Mouse (Mus musculus): ENCODE measurements at regions not wholly inside any gene's neighbourhood (a gene's known extent, or its start where the extent isn't known, plus 50 kb on each side); places are given as distances from the start of the nearest gene placed in this dataset.
"Not testable (repeated sequence)": the region's sequence is repeated elsewhere in the genome, so short reads cannot be mapped to it uniquely, and the experiment has no call there.

DNA sequence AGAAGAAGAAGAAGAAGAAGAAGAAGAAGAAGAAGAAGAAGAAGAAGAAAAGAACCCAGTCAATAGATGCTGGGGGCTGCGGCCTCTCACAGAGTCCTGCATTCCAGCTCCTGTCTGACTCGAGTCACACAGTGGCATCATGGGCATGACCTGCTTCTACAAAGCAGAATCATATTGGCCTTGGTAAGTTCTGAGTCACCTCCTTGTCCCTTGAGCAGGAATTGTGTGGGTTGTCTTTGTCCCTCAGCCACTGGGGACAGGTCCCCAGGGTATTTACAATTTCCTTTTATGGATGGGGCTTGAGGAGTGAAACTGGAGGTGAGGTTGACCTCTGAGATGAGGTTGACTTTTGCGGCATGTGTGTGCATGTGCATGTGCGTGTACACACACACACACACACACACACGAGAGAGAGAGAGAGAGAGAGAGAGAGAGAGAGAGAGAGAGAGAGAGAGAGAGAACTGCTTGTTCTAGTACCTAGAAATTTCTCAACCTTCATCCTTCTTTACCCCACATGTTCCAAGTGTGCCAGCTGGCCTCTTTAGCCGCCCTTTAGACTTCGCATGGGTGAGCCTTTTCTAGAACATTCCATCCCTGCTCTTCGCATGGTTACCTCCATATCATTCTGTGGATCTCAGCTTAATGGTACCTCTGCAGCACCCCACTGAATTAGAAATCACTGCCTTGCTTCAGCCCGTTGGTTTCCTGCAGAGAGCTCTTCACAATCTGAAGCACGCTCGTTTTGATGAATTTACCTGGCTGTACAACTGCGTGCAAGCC, 283.2 kb downstream of the 4933412E24Rik start:
- Histone ChIP-seq H3K9me3 (replicated peaks) (no peaks in the 10 kb centered on the region), H3K27me3 (replicated peaks) (no peaks in the 10 kb centered on the region), H3K4me2 (no peak overlapping the region), H3K27ac (ENCODE audit: poor library complexity, severe bottlenecking) (no peak overlapping the region), H3K4me1 (replicated peaks) (no peaks in the 10 kb centered on the region; the same call in 1 of the 2 replicates), H3K36me3 (no peaks in the 10 kb centered on the region), H3K9ac (no peak overlapping the region), H3K4me3 (no peak overlapping the region)
- 73% methylated on average over 12 of the region's 12 CpGs for WGBS
- ATAC-seq (ENCODE audit: insufficient number of reproducible peaks, low FRiP score) = no peak

DNA sequence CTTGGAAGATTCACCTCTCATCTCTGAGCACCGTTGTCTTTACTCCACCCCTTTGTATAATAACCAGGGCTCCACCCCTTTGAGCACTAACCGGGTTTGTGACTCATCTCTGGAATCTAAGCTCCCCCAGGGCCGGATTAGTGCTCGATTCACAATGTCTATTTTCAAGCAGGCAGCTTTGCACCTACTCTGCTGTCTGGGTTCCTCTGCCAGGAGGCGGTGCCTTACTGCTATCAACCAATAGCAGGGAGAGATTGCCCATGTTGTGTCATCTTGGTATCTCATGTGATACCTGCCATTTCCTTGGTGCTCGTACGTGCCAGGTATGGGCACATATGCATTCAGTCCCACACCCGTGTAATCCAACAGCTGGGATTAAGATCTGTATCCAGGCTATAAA, 285.3 kb downstream of the 4933412E24Rik start:
- ATAC-seq (ENCODE audit: insufficient number of reproducible peaks, low FRiP score) = no peak
- WGBS = 78% methylated on average over 8 of the region's 8 CpGs

DNA sequence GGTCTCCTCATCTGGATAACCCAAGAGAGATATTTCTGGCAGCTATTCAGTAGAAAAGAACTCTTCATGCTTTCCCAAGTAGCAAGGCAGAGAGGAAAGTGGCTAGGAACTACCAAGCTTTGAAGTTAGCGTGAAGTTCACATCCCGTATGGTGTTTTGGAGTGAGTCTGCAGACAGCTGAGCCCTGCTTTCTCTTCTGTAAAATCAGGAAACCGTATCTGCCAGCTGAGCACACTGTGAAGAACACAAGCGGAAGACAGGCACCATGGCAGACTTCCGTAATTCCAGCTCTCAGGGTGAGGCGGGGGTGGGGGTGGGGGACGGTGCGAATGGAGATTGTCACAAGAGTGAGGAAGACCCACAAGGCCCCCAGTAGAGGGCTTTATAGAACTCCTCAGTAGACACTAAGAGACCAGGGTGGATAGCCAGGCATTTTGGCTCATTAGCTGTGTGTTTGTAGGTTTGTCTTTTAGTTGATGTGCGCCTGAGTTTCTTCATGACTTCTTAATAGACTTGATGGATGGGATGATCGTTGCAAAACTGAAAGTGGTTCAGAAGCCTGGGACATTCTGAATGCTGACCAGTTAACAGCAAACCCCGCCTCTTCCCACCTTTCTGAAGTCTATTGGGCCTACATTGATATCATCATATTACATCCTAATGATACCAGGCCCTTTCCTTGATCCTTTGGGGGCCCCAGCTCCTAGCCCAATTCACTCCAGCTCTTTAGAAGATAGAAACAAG, 287.4 kb downstream of the 4933412E24Rik start:
- no peak overlapping the region for H3K27ac ChIP-seq (ENCODE audit: poor library complexity, severe bottlenecking)
- H3K9ac ChIP-seq = no peak overlapping the region
- no peak overlapping the region for H3K4me2 ChIP-seq
- 67% methylated on average over 11 of the region's 11 CpGs for WGBS
- peaks cover 3% of the 10 kb centered on the region; the same call in 1 of the 2 replicates for H3K4me1 ChIP-seq (replicated peaks)
- H3K4me3 ChIP-seq = no peak overlapping the region
- H3K36me3 ChIP-seq = no peaks in the 10 kb centered on the region
- H3K9me3 ChIP-seq (replicated peaks) = no peaks in the 10 kb centered on the region
- no peak for ATAC-seq (ENCODE audit: insufficient number of reproducible peaks, low FRiP score)
- H3K27me3 ChIP-seq (replicated peaks) = no peaks in the 10 kb centered on the region

More for the DNA sequence above, 285.3 kb downstream of the 4933412E24Rik start:
- Histone ChIP-seq H3K27ac (ENCODE audit: poor library complexity, severe bottlenecking) (no peak overlapping the region), H3K4me1 (replicated peaks) (peaks cover 3% of the 10 kb centered on the region; the same call in 1 of the 2 replicates), H3K9me3 (replicated peaks) (no peaks in the 10 kb centered on the region), H3K27me3 (replicated peaks) (no peaks in the 10 kb centered on the region), H3K4me3 (no peak overlapping the region), H3K36me3 (no peaks in the 10 kb centered on the region), H3K4me2 (no peak overlapping the region), H3K9ac (no peak overlapping the region)

DNA sequence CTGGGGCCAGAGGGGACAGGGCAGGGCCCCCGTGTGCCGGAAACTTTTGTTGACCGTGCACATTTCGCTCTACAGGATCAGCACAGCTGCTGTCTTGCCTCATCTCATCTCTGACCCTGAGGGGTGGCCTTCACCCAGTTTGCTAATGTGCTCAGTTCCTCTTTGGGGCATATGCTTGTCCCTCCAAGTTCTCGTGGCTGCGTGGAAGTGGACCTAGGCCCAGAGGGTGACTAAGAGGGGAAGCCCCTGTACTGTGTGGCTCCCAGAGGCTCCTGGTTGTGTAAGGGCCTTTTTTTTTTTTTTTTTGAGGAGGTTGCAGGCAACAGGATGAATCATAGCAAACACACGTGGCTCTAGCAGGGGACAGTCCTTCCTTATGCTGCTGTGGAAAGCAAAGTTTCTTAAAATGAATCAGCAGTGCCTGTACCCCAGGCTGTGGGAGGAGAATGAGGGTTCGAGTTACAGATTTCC, 288.2 kb downstream of the 4933412E24Rik start:
- Histone ChIP-seq H3K36me3 (no peaks in the 10 kb centered on the region), H3K9ac (no peak overlapping the region), H3K27ac (ENCODE audit: poor library complexity, severe bottlenecking) (no peak overlapping the region), H3K9me3 (replicated peaks) (no peaks in the 10 kb centered on the region), H3K27me3 (replicated peaks) (no peaks in the 10 kb centered on the region), H3K4me3 (no peak overlapping the region), H3K4me2 (no peak overlapping the region), H3K4me1 (replicated peaks) (peaks cover 3% of the 10 kb centered on the region; the same call in 1 of the 2 replicates)
- WGBS = 63% methylated on average over 8 of the region's 8 CpGs
- 0 out of 2 replicates have a peak, but pooled peaks have one; percentile 15 for ATAC-seq (ENCODE audit: insufficient number of reproducible peaks, low FRiP score)

DNA sequence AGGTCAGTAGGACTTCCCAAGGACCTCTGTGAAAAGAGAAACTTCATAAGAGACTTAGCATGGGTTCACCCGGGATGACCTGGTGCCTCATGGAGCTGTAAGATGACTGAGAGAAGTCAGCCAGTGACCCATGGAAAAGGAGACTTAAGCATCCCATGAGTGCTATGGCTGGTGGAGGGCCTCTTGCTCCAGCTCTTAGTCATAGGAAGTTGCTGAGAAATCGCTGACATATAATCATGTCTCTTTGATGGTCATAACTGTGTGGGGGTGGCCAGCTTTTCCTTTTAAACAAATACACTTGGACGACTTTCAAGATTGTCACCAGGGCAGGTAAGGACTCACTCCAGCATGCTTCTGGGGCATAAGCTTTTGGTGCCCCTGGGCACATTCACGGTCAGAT, 290.5 kb downstream of the 4933412E24Rik start:
- H3K27me3 ChIP-seq (replicated peaks) = no peaks in the 10 kb centered on the region

DNA sequence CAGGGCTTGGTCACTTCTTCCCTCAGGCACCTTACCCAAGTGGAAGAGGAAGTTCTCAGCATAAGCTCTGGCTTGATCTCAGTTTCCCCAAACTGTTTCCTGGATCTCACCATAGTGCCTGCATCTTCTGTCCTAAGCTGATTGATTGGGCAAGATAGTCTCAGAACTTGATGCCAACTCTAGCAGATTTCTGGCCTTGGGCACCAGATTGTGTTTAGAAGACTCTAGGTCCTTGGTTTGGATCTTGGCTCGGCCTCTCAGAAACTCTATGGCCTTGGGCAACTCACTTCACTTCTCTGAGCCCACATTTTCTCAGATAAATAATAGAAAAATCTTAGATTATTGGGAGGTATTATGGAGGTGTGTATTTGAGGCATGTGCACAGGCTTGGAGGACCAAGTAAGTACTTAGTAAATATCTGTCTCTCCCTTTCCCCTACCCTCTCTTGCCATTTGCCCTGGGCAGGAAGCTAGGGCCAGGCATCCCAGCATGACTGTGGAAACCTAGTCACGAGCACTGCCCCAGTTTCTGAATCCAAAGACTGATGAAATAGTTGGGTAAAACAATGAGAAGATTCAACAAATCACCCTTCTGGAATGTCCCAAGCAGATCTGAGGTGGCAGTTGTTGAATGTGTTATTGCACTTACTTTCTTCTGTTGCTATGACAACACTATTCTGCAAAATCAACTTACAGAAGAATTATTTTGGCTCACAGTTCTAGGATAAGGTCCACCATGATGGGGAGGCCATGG, 293.6 kb downstream of the 4933412E24Rik start:
- no peak for ATAC-seq (ENCODE audit: insufficient number of reproducible peaks, low FRiP score)
- Histone ChIP-seq H3K27ac (ENCODE audit: poor library complexity, severe bottlenecking) (no peak overlapping the region), H3K9me3 (replicated peaks) (no peaks in the 10 kb centered on the region), H3K4me3 (no peak overlapping the region), H3K9ac (no peak overlapping the region), H3K36me3 (no peaks in the 10 kb centered on the region), H3K27me3 (replicated peaks) (no peaks in the 10 kb centered on the region), H3K4me2 (no peak overlapping the region), H3K4me1 (replicated peaks) (no peaks in the 10 kb centered on the region)
- 80% methylated on average over 2 of the region's 2 CpGs for WGBS

More for the DNA sequence above, 290.5 kb downstream of the 4933412E24Rik start:
- H3K4me1 ChIP-seq (replicated peaks) = peaks cover 3% of the 10 kb centered on the region; the same call in 1 of the 2 replicates
- no peak overlapping the region for H3K27ac ChIP-seq (ENCODE audit: poor library complexity, severe bottlenecking)
- H3K4me3 ChIP-seq = no peak overlapping the region
- H3K36me3 ChIP-seq = no peaks in the 10 kb centered on the region
- no peak for ATAC-seq (ENCODE audit: insufficient number of reproducible peaks, low FRiP score)
- WGBS = 79% methylated on average over 4 of the region's 4 CpGs
- no peak overlapping the region for H3K9ac ChIP-seq
- no peak overlapping the region for H3K4me2 ChIP-seq
- no peaks in the 10 kb centered on the region for H3K9me3 ChIP-seq (replicated peaks)

DNA sequence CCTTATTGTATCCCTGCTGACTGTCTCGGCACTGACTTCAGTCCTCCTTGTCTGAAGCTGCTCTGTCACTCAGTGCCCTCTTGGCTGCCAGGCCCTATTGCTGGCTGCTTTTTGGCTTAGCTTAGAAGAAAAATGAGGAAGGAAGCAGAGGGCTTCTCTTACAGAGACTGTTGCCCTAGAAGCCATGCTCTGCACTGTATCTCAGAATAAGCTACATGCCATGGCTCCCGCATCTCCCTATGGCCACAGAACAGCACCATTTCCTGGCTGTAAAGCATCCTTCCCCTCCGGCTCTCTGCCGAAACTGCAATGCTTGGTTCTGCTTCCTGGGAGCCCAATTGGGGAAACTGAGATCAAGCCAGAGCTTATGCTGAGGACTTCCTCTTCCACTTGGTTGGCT, 295.0 kb downstream of the 4933412E24Rik start:
- Histone ChIP-seq H3K36me3 (no peaks in the 10 kb centered on the region), H3K4me2 (no peak overlapping the region), H3K27ac (ENCODE audit: poor library complexity, severe bottlenecking) (no peak overlapping the region), H3K9me3 (replicated peaks) (no peaks in the 10 kb centered on the region), H3K4me1 (replicated peaks) (no peaks in the 10 kb centered on the region), H3K9ac (no peak overlapping the region), H3K27me3 (replicated peaks) (no peaks in the 10 kb centered on the region), H3K4me3 (no peak overlapping the region)
- 69% methylated on average over 4 of the region's 4 CpGs for WGBS
- no peak for ATAC-seq (ENCODE audit: insufficient number of reproducible peaks, low FRiP score)

DNA sequence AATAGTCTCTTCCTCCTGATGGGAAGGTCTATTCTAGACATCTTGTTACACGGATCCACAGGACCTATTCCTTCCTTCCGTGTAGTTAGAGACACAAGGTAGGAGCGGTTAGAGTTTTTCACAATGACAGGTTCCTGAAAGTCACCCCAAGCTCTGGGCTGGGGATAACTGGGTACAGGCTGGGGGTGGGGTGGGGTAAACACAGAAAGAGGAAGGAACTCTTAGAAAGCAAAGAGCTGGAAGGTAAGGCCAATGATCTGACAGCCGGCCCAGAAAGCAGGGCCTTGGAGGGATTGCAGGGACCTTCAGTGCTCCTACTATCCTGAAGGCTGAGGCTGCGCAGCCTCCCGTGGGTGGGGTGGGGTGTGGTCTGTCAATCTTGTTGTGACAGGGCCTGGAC, 295.4 kb downstream of the 4933412E24Rik start:
- no peak overlapping the region for H3K9ac ChIP-seq
- no peak overlapping the region for H3K4me2 ChIP-seq
- no peak overlapping the region for H3K4me3 ChIP-seq
- WGBS = 74% methylated on average over 6 of the region's 6 CpGs
- no peak for ATAC-seq (ENCODE audit: insufficient number of reproducible peaks, low FRiP score)
- H3K27me3 ChIP-seq (replicated peaks) = no peaks in the 10 kb centered on the region
- H3K4me1 ChIP-seq (replicated peaks) = no peaks in the 10 kb centered on the region
- no peaks in the 10 kb centered on the region for H3K9me3 ChIP-seq (replicated peaks)
- H3K27ac ChIP-seq (ENCODE audit: poor library complexity, severe bottlenecking) = no peak overlapping the region
- no peaks in the 10 kb centered on the region for H3K36me3 ChIP-seq

DNA sequence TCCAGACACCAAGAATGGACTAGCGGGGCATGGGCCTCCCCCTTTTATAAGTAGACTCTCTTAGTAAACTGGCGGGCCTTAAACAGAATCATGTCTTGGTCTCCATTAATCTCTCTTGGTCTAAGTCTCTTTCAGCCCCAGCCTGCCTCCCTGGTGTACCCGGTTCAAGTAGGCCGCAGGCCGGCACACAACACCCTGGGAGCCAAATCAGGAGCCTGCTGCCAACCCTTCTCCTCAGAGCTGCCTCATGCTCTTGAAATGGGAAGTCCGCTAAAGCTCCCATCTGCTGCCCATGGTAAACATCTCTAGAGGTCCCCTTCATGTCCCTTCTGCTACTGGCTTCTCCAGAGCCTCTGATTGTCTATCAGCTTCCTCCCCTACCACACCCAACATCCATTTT, 296.3 kb downstream of the 4933412E24Rik start:
- no peak overlapping the region for H3K27ac ChIP-seq (ENCODE audit: poor library complexity, severe bottlenecking)
- no peaks in the 10 kb centered on the region for H3K36me3 ChIP-seq
- no peaks in the 10 kb centered on the region for H3K27me3 ChIP-seq (replicated peaks)
- no peaks in the 10 kb centered on the region for H3K4me1 ChIP-seq (replicated peaks)
- no peaks in the 10 kb centered on the region for H3K9me3 ChIP-seq (replicated peaks)
- WGBS = 84% methylated on average over 6 of the region's 6 CpGs
- H3K4me3 ChIP-seq = no peak overlapping the region
- no peak overlapping the region for H3K9ac ChIP-seq
- H3K4me2 ChIP-seq = no peak overlapping the region
- no peak for ATAC-seq (ENCODE audit: insufficient number of reproducible peaks, low FRiP score)

DNA sequence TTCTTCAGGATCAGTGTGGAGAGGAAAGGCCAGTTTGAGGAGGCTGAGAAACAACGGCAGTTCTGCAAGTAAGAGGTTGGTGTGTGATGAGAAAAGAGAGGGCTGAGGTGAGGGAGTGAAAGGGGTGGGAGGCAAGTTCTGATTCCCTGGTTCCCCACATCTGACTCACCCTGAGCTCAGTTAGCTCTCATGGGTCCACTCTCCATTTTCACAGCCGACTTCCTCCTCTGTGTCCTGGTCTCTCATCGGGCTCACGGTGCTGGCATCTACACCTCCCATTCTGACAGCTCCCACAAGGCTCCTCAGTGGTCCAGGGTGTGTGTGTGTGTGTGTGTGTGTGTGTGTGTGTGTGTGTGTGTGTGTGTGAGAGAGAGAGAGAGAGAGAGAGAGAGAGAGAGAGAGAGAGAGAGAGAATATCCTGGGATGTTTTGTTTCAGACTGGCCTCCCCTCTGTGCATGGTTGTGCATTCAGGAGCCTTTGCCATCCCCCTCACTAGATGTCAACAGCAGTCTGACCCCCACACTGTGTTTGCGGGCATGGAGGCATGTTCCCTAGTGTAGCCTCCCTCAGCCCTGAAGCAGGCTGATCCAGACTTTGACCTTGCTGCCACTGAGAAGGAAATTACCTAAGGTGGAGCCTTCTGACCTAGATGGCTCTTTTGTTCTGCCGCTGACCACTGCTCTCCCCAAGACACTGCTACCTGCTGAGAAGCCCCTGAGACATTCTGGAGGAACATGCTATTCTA, 296.9 kb downstream of the 4933412E24Rik start:
- not testable (repeated sequence) for H3K4me1 ChIP-seq (replicated peaks); H3K36me3 ChIP-seq; H3K27me3 ChIP-seq (replicated peaks); H3K27ac ChIP-seq (ENCODE audit: poor library complexity, severe bottlenecking); H3K4me2 ChIP-seq; ATAC-seq (ENCODE audit: insufficient number of reproducible peaks, low FRiP score); H3K9ac ChIP-seq; H3K9me3 ChIP-seq (replicated peaks); H3K4me3 ChIP-seq
- WGBS = 75% methylated on average over 6 of the region's 6 CpGs

Data from heart, embryonic 12.5 days (tissue).